Mouse (Mus musculus) midbrain, embryonic 10.5 days (tissue): ENCODE data around the gene Lhfpl3. TPM values are rescaled to one million over a fixed set of nuclear protein-coding genes. Genes with fewer than 3 reads are reported as not detected.

Experiments used
- DNase-seq: peaks from one replicate; pipeline ENCODE4 v3.0.0-alpha.2; 2017; ENCODE audit warnings: low spot score
- H3K27ac ChIP-seq: fragments of 300-500 bp; sonication (generic); replicated peaks from 2 replicates; pipeline ENCODE4 v1.5.1; 2016; ENCODE audit warnings: mild to moderate bottlenecking
- H3K27me3 ChIP-seq: fragments of 300-500 bp; sonication (generic); 2 replicates; pipeline ENCODE4 v1.6.1; 2016; ENCODE audit warnings: low read depth, mild to moderate bottlenecking; ENCODE audit not compliant: poor library complexity, severe bottlenecking
- H3K36me3 ChIP-seq: fragments of 300-500 bp; sonication (generic); 2 replicates; pipeline ENCODE4 v1.6.1; 2016; ENCODE audit warnings: mild to moderate bottlenecking, moderate library complexity
- H3K4me1 ChIP-seq: fragments of 300-500 bp; sonication (generic); 2 replicates; pipeline ENCODE4 v1.6.1; 2016
- H3K4me3 ChIP-seq: fragments of 300-500 bp; sonication (generic); 2 replicates; pipeline ENCODE4 v1.5.1; 2016; ENCODE audit warnings: mild to moderate bottlenecking, moderate library complexity
- H3K9me3 ChIP-seq: fragments of 300-500 bp; sonication (generic); replicated peaks from 2 replicates; pipeline ENCODE4 v1.6.1; 2016; ENCODE audit warnings: mild to moderate bottlenecking
- WGBS: fragments of 180-500 bp; shearing (Covaris S2); methylation state at CpG from one replicate; pipeline ENCODE4 v1.1.7; 2016; 5-methylcytosine and 5-hydroxymethylcytosine counted together
- polyA plus RNA-seq: library from polyadenylated mRNA; unstranded; fragments of >200 nt; fragmentation: Nextera tagmentation; extraction: Ambion mirVana; gene quantifications from 2 replicates; pipeline ENCODE4 v1.2.1, GENCODE M21; 2016

Gene Lhfpl3
- polyA plus RNA-seq, 1 experiment from 2014 or later = 0.30 TPM

- DNase-seq = no peak
- Histone ChIP-seq H3K27ac (no peak overlapping the region), H3K4me3 (no peak overlapping the region), H3K9me3 (no peaks in the 10 kb centered on the region), H3K4me1 (no peaks in the 10 kb centered on the region), H3K27me3 (no peaks in the 10 kb centered on the region), H3K36me3 (no peaks in the 10 kb centered on the region)
- 94% methylated on average over 2 of the region's 2 CpGs for WGBS
Measured at GRCm38 (mm10) chr5:22986771-22987170, 240.9 kb downstream of the Lhfpl3 start.

GRCm38 (mm10) chr5:22999811-23000210 lies 254.0 kb downstream of the Lhfpl3 start:
- no peak overlapping the region for H3K4me3 ChIP-seq
- H3K4me1 ChIP-seq = no peaks in the 10 kb centered on the region
- no peaks in the 10 kb centered on the region for H3K9me3 ChIP-seq
- 80% methylated on average over 3 of the region's 3 CpGs for WGBS
- H3K27ac ChIP-seq = no peak overlapping the region
- no peaks in the 10 kb centered on the region for H3K36me3 ChIP-seq
- H3K27me3 ChIP-seq = no peaks in the 10 kb centered on the region
- DNase-seq = no peak

GRCm38 (mm10) chr5:23003123-23003797 lies 257.4 kb downstream of the Lhfpl3 start:
- H3K27me3 ChIP-seq = no peaks in the 10 kb centered on the region
- 86% methylated on average over 2 of the region's 2 CpGs for WGBS
- no peaks in the 10 kb centered on the region for H3K36me3 ChIP-seq
- no peaks in the 10 kb centered on the region for H3K4me1 ChIP-seq
- H3K4me3 ChIP-seq = no peak overlapping the region
- H3K9me3 ChIP-seq = no peaks in the 10 kb centered on the region
- no peak overlapping the region for H3K27ac ChIP-seq
- no peak for DNase-seq

DNA sequence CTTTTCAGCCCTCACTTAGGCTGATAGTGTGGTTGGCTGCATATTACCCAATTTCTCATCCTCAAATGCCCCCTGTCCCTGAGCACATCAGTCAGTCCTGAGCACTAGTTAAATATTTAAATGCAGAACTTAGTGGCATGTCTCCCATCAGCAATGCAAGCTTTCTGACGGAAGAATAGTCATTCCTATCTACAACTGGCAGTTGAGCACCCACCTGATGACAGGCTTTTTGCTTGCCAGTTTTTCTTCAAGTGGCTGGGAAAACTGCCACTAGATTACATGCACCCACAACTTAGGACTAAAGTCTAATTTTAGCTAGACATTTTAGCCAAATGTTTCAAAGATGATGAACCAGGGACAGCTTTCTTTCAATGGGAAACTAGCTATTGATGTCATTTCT lies 260.3 kb downstream of the Lhfpl3 start:
- no peak for DNase-seq
- H3K27me3 ChIP-seq = no peaks in the 10 kb centered on the region
- no peaks in the 10 kb centered on the region for H3K9me3 ChIP-seq
- H3K36me3 ChIP-seq = no peaks in the 10 kb centered on the region
- H3K4me3 ChIP-seq = no peak overlapping the region
- 81% methylated on average over 1 of the region's 1 CpGs for WGBS
- H3K4me1 ChIP-seq = no peaks in the 10 kb centered on the region
- H3K27ac ChIP-seq = no peak overlapping the region

GRCm38 (mm10) chr5:23010460-23010859 lies 264.6 kb downstream of the Lhfpl3 start:
- WGBS = 77% methylated on average over 1 of the region's 1 CpGs
- Histone ChIP-seq H3K27ac (no peak overlapping the region), H3K9me3 (no peaks in the 10 kb centered on the region), H3K36me3 (no peaks in the 10 kb centered on the region), H3K4me3 (no peak overlapping the region), H3K4me1 (no peaks in the 10 kb centered on the region), H3K27me3 (no peaks in the 10 kb centered on the region)
- DNase-seq = no peak

- Histone ChIP-seq H3K9me3 (no peaks in the 10 kb centered on the region), H3K27me3 (no peaks in the 10 kb centered on the region), H3K27ac (no peak overlapping the region), H3K4me3 (no peak overlapping the region), H3K36me3 (no peaks in the 10 kb centered on the region), H3K4me1 (no peaks in the 10 kb centered on the region)
- DNase-seq = no peak
Measured at GRCm38 (mm10) chr5:23013997-23014396, 268.1 kb downstream of the Lhfpl3 start.

DNA sequence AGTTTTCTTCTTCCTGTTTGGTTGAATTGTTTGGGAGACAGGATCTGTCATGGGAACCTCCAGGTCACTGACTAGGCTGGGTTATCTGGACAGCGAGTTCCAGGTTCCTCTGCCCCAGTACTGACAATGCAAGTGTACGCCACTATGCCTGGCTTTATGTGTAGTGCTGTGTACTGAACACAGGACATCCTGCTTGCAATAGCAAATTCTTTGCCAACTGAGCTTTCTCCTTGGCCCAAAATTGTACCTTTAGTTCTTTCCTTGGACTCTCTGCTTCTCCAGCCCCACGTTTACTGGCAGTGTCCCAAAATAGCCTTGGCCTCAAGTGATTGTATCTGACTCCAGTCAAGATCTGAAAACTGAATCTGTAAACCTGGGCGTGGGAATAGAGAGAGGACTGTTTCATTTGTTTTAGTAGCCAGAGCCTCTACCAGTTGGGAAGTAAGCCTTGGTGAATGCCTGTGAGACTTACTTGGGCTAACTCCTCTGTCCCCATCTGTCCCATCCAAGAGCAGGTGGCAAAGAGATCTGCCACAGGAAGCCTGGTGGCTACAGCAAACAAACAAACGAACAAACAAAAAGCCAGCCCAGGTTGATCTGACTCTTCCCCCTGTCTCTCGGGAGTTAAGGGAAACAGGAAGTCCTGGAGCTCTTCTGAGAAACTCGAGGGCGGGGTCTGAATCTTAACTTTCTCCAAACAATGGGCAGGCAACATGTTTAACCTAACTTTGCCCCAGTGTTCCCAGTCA lies 269.9 kb downstream of the Lhfpl3 start:
- H3K36me3 ChIP-seq = no peaks in the 10 kb centered on the region
- no peak overlapping the region for H3K27ac ChIP-seq

DNA sequence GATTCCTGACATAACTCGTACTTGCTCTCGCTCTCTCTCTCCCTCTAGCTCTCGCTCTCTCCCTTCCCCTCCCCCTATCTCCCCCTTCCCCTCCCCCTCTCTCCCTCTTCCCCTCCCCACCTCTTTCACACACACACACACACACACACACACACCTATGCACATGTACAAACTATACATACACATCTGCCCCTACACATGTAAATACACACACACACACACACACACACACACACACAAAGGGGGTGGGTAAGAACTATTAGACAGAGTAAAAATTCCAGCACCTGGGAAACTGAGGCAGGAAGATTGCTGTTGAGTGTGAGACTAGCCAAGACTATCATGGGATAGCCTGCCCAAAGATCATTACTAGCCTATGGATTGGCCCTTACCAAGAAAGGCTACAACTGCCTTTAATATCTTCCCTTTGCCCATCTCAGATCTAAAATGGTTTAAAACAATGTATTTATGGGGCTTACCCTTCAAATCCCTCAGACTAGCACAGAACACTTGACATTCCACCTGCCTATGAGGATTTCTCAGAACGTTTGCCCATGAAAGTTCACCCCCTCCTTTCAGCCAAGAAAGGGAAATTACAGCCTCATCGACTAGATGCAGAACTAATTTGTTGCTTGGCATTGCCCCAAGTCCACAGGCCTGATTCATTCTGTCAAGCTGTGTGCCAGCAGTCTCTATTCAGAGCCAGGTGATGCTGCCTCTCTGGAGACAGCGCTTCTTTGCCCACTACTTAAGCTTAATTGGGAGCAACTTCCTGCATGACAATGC lies 289.3 kb downstream of the Lhfpl3 start:
- 79% methylated on average over 6 of the region's 6 CpGs for WGBS
- H3K4me1 ChIP-seq = no peaks in the 10 kb centered on the region; the same call in 1 of the 2 replicates
- DNase-seq = no peak
- no peaks in the 10 kb centered on the region for H3K27me3 ChIP-seq
- no peaks in the 10 kb centered on the region for H3K9me3 ChIP-seq
- H3K4me3 ChIP-seq = no peak overlapping the region
- no peak overlapping the region for H3K27ac ChIP-seq
- no peaks in the 10 kb centered on the region for H3K36me3 ChIP-seq

More for the DNA sequence above, 269.9 kb downstream of the Lhfpl3 start:
- no peak for DNase-seq
- Histone ChIP-seq H3K27me3 (no peaks in the 10 kb centered on the region), H3K9me3 (no peaks in the 10 kb centered on the region), H3K4me1 (no peaks in the 10 kb centered on the region), H3K4me3 (no peak overlapping the region)
- WGBS = 76% methylated on average over 8 of the region's 8 CpGs

DNA sequence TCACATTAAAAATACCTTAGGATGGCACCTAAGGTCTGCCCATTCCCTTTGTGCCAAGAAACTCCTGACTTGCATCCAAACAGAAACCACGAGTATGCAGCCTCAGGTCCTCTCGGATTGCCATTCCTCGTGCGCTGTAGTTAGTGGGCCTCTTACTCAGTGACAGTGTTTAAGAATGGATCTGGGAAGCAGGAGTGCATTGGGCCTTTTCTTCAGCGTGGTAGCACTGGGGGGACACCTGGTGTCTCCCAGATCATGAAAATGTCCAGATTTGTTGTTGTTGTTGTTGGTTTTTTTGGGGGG lies 289.8 kb downstream of the Lhfpl3 start:
- Histone ChIP-seq H3K27me3 (no peaks in the 10 kb centered on the region), H3K4me1 (no peaks in the 10 kb centered on the region; the same call in 1 of the 2 replicates), H3K36me3 (no peaks in the 10 kb centered on the region), H3K4me3 (no peak overlapping the region), H3K9me3 (no peaks in the 10 kb centered on the region), H3K27ac (no peak overlapping the region)
- 82% methylated on average over 5 of the region's 5 CpGs for WGBS
- DNase-seq = no peak

GRCm38 (mm10) chr5:23040429-23040828 lies 294.6 kb downstream of the Lhfpl3 start:
- no peaks in the 10 kb centered on the region for H3K4me1 ChIP-seq
- no peaks in the 10 kb centered on the region for H3K9me3 ChIP-seq
- H3K27me3 ChIP-seq = no peaks in the 10 kb centered on the region
- no peak for DNase-seq
- H3K36me3 ChIP-seq = no peaks in the 10 kb centered on the region
- WGBS = 85% methylated on average over 4 of the region's 4 CpGs
- no peak overlapping the region for H3K4me3 ChIP-seq
- H3K27ac ChIP-seq = no peak overlapping the region

GRCm38 (mm10) chr5:23042862-23043261 lies 297.0 kb downstream of the Lhfpl3 start:
- Histone ChIP-seq H3K36me3 (no peaks in the 10 kb centered on the region), H3K9me3 (no peaks in the 10 kb centered on the region), H3K27me3 (no peaks in the 10 kb centered on the region), H3K27ac (no peak overlapping the region), H3K4me1 (no peaks in the 10 kb centered on the region), H3K4me3 (no peak overlapping the region)
- 97% methylated on average over 5 of the region's 5 CpGs for WGBS
- DNase-seq = no peak

DNA sequence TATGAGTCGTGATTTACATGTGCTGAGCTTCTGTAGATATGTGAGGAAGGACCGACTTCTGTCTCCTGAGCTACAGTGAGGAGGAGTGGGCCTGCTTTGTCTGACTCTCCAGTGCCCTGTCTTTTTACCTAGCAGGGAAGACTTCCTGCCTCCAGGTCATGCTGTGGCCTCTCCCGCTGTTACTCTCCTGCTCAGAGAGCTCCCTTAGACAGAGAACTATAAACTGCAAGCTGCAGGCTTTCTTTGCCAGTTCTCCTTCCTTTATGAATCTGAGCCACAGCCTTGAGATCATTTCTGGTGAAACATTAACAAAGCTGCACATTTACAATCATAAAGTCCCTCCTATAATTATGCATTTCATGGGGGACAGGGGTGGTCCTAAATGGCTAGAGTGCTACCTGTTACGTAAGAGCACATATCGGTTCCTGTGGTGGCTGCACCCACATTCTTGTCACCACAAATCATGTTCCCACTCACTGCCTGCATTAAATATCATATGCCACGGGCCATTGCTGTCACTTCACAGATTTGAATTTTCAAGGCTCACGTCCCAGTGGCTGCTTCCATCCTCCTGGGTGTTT lies 303.3 kb downstream of the Lhfpl3 start:
- no peaks in the 10 kb centered on the region for H3K27me3 ChIP-seq
- no peaks in the 10 kb centered on the region for H3K9me3 ChIP-seq
- H3K4me1 ChIP-seq = no peaks in the 10 kb centered on the region
- no peak for DNase-seq
- H3K36me3 ChIP-seq = no peaks in the 10 kb centered on the region
- no peak overlapping the region for H3K4me3 ChIP-seq
- WGBS = 82% methylated on average over 7 of the region's 7 CpGs
- H3K27ac ChIP-seq = no peak overlapping the region

DNA sequence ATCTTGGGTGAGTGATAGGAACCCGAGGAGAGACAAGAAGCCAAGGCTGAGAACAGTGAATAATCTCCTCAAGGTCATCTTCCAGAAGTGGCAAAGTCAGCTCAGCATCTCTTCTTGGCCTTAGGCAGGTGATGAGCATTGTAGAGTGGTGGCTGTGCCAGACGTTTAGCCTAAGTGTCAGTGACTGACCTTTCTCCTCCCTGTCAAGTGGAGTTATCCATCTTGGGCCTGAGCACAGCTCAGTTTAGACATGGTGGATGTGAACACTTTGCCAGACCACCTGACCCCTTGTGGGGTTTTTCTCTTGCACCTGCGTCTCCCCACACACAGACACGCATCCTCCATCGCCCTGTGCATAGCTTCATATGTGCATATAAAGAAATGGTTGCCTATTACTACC lies 305.6 kb downstream of the Lhfpl3 start:
- WGBS = 87% methylated on average over 5 of the region's 5 CpGs
- H3K4me3 ChIP-seq = no peak overlapping the region
- no peaks in the 10 kb centered on the region for H3K9me3 ChIP-seq
- DNase-seq = no peak
- no peak overlapping the region for H3K27ac ChIP-seq
- no peaks in the 10 kb centered on the region for H3K4me1 ChIP-seq
- no peaks in the 10 kb centered on the region for H3K27me3 ChIP-seq
- H3K36me3 ChIP-seq = no peaks in the 10 kb centered on the region
